Mouse (Mus musculus): Measurements from ENCODE around the gene Gm29866. TPM values are rescaled to one million over a fixed set of nuclear protein-coding genes. Genes with fewer than 3 reads are reported as not detected.
"Not testable (repeated sequence)": the region's sequence is repeated elsewhere in the genome, so short reads cannot be mapped to it uniquely, and the experiment has no call there.

The Gm29866 gene
- not detected in 2 replicates for total RNA-seq (2014; fragmentation: Nextera tagmentation)
- not detected in 2 replicates for total RNA-seq (2017)

- not testable (repeated sequence) for ATAC-seq (replicated peaks; ENCODE audit: poor library complexity, severe bottlenecking)
Observed at GRCm38 (mm10) chrY:20993557-20993956, at the start of gene Gm29866. Gene Gm29866, minus strand, starts transcription at chrY:20993657.

Other genes with a start within 250 kb of the Gm29866 start
- gene Gm20909, start 170.9 kb upstream of the Gm29866 start, total RNA-seq (2014; fragmentation: Nextera tagmentation), result not detected in 2 replicates
- not detected in 2 replicates for gene Gm20909, start 170.9 kb upstream of the Gm29866 start, total RNA-seq (2017)
- gene Gm20865, start 247.9 kb upstream of the Gm29866 start, total RNA-seq (2014; fragmentation: Nextera tagmentation), result not detected in 2 replicates
- gene Gm20865, start 247.9 kb upstream of the Gm29866 start, total RNA-seq (2017), result not detected in 2 replicates